Mouse (Mus musculus) lung, embryonic 16.5 days (tissue): ENCODE results near the gene Olfr325. TPM values are rescaled to one million over a fixed set of nuclear protein-coding genes. Genes with fewer than 3 reads are reported as not detected.

Experiments used
- ATAC-seq: fragments of 200-750 bp; cut with Nextera tagmentation; 2 replicates; pipeline ENCODE4 v1.8.0; 2017; ENCODE audit warnings: low read depth, mild to moderate bottlenecking, moderate library complexity
- H3K27ac ChIP-seq: fragments of 300-500 bp; sonication (generic); 2 replicates; pipeline ENCODE4 v1.5.1; 2014; ENCODE audit warnings: mild to moderate bottlenecking, control low read depth, low read length
- H3K27me3 ChIP-seq: fragments of 300-500 bp; sonication (generic); 2 replicates; pipeline ENCODE4 v1.6.1; 2014; ENCODE audit warnings: low read depth, low read length, mixed read lengths; ENCODE audit not compliant: control insufficient read depth, insufficient read depth
- H3K36me3 ChIP-seq: fragments of 300-500 bp; sonication (generic); 2 replicates; pipeline ENCODE4 v1.6.1; 2014; ENCODE audit warnings: low read length; ENCODE audit not compliant: control insufficient read depth, insufficient read depth
- H3K4me1 ChIP-seq: fragments of 300-500 bp; sonication (generic); replicated peaks from 2 replicates; pipeline ENCODE4 v1.6.1; 2014; ENCODE audit warnings: low read length, mixed read lengths; ENCODE audit not compliant: control insufficient read depth, insufficient read depth
- H3K4me2 ChIP-seq: fragments of 300-500 bp; sonication (generic); 2 replicates; pipeline ENCODE4 v1.6.1; 2014; ENCODE audit warnings: low read depth, low read length, control low read depth
- H3K4me3 ChIP-seq: fragments of 300-500 bp; sonication (generic); 2 replicates; pipeline ENCODE4 v1.5.1; 2014; ENCODE audit warnings: mild to moderate bottlenecking, low read length, control low read depth
- H3K9ac ChIP-seq: fragments of 300-500 bp; sonication (generic); 2 replicates; pipeline ENCODE4 v1.6.1; 2014; ENCODE audit warnings: low read length, control low read depth
- H3K9me3 ChIP-seq: fragments of 300-500 bp; sonication (generic); 2 replicates; pipeline ENCODE4 v1.6.1; 2016; ENCODE audit warnings: low read length; ENCODE audit not compliant: control insufficient read depth
- WGBS: fragments of 180-500 bp; shearing (Covaris S2); extraction: QIAGEN DNeasy Blood & Tissue Kit; methylation state at CpG from one replicate; pipeline ENCODE4 v1.1.7; 2014; 5-methylcytosine and 5-hydroxymethylcytosine counted together
- polyA plus RNA-seq: library from polyadenylated mRNA; unstranded; fragments of >200 nt; fragmentation: Nextera tagmentation; extraction: Ambion mirVana; gene quantifications from 2 replicates; pipeline ENCODE4 v1.2.1, GENCODE M21; 2015

Olfr325 gene
- polyA plus RNA-seq, 1 experiment from 2014 or later, result not detected

- no peak for ATAC-seq
- 79% methylated on average over 13 of the region's 13 CpGs for WGBS
Measured at GRCm38 (mm10) chr11:58597837-58598236, 20.3 kb downstream of the Olfr325 start.

GRCm38 (mm10) chr11:58602062-58602461 lies 24.5 kb downstream of the Olfr325 start:
- Histone ChIP-seq H3K9me3 (no peaks in the 10 kb centered on the region), H3K4me1 (no peaks in the 10 kb centered on the region), H3K4me2 (no peak overlapping the region), H3K9ac (no peak overlapping the region), H3K27ac (no peak overlapping the region), H3K27me3 (no peaks in the 10 kb centered on the region), H3K4me3 (no peak overlapping the region), H3K36me3 (no peaks in the 10 kb centered on the region)
- ATAC-seq, result no peak

More at GRCm38 (mm10) chr11:58597837-58598236, 20.3 kb downstream of the Olfr325 start:
- Histone ChIP-seq H3K27me3 (no peaks in the 10 kb centered on the region), H3K36me3 (no peaks in the 10 kb centered on the region), H3K9me3 (no peaks in the 10 kb centered on the region), H3K4me2 (no peak overlapping the region), H3K9ac (no peak overlapping the region), H3K4me3 (no peak overlapping the region), H3K27ac (no peak overlapping the region), H3K4me1 (no peaks in the 10 kb centered on the region)

GRCm38 (mm10) chr11:58602800-58603560 lies 25.4 kb downstream of the Olfr325 start:
- no peaks in the 10 kb centered on the region for H3K36me3 ChIP-seq
- no peaks in the 10 kb centered on the region for H3K4me1 ChIP-seq
- 61% methylated on average over 6 of the region's 6 CpGs for WGBS
- ATAC-seq, result no peak
- H3K27ac ChIP-seq, result no peak overlapping the region
- H3K9me3 ChIP-seq, result no peaks in the 10 kb centered on the region
- H3K4me2 ChIP-seq, result no peak overlapping the region
- H3K4me3 ChIP-seq, result no peak overlapping the region
- no peak overlapping the region for H3K9ac ChIP-seq
- no peaks in the 10 kb centered on the region for H3K27me3 ChIP-seq

GRCm38 (mm10) chr11:58604688-58605087 lies 27.2 kb downstream of the Olfr325 start:
- Histone ChIP-seq H3K27me3 (no peaks in the 10 kb centered on the region), H3K9me3 (no peaks in the 10 kb centered on the region), H3K4me1 (no peaks in the 10 kb centered on the region), H3K9ac (no peak overlapping the region), H3K36me3 (no peaks in the 10 kb centered on the region), H3K4me3 (no peak overlapping the region), H3K4me2 (no peak overlapping the region), H3K27ac (no peak overlapping the region)
- ATAC-seq, result no peak
- 37% methylated on average over 2 of the region's 2 CpGs for WGBS

- no peaks in the 10 kb centered on the region for H3K4me1 ChIP-seq
- H3K9me3 ChIP-seq, result no peaks in the 10 kb centered on the region
- H3K4me2 ChIP-seq, result no peak overlapping the region
- H3K27ac ChIP-seq, result no peak overlapping the region
- no peaks in the 10 kb centered on the region for H3K27me3 ChIP-seq
- ATAC-seq, result no peak
- 42% methylated on average over 3 of the region's 3 CpGs for WGBS
- H3K9ac ChIP-seq, result no peak overlapping the region
- H3K36me3 ChIP-seq, result no peaks in the 10 kb centered on the region
- no peak overlapping the region for H3K4me3 ChIP-seq
Measured at GRCm38 (mm10) chr11:58605228-58605627, 27.7 kb downstream of the Olfr325 start.

- no peaks in the 10 kb centered on the region for H3K36me3 ChIP-seq
- no peak overlapping the region for H3K4me3 ChIP-seq
- no peak overlapping the region for H3K27ac ChIP-seq
- H3K9me3 ChIP-seq, result no peaks in the 10 kb centered on the region
- WGBS, result 74% methylated on average over 12 of the region's 12 CpGs
- H3K4me1 ChIP-seq, result no peaks in the 10 kb centered on the region
- no peak overlapping the region for H3K4me2 ChIP-seq
- no peak for ATAC-seq
- H3K9ac ChIP-seq, result no peak overlapping the region
- no peaks in the 10 kb centered on the region for H3K27me3 ChIP-seq
Measured at GRCm38 (mm10) chr11:58606177-58606919, 28.8 kb downstream of the Olfr325 start.

GRCm38 (mm10) chr11:58607030-58607429 lies 29.5 kb downstream of the Olfr325 start:
- Histone ChIP-seq H3K4me2 (no peak overlapping the region), H3K9me3 (no peaks in the 10 kb centered on the region), H3K27me3 (no peaks in the 10 kb centered on the region), H3K27ac (no peak overlapping the region), H3K4me3 (no peak overlapping the region), H3K9ac (no peak overlapping the region), H3K4me1 (no peaks in the 10 kb centered on the region), H3K36me3 (no peaks in the 10 kb centered on the region)
- ATAC-seq, result no peak
- 65% methylated on average over 6 of the region's 6 CpGs for WGBS

- Histone ChIP-seq H3K9me3 (no peaks in the 10 kb centered on the region), H3K9ac (no peak overlapping the region), H3K4me2 (no peak overlapping the region), H3K36me3 (no peaks in the 10 kb centered on the region), H3K27me3 (no peaks in the 10 kb centered on the region), H3K4me1 (no peaks in the 10 kb centered on the region), H3K4me3 (no peak overlapping the region), H3K27ac (no peak overlapping the region)
- no peak; the same call in 1 of the 2 replicates for ATAC-seq
- 37% methylated on average over 3 of the region's 3 CpGs for WGBS
Measured at GRCm38 (mm10) chr11:58613359-58613758, 35.8 kb downstream of the Olfr325 start.

- H3K27ac ChIP-seq, result no peak overlapping the region
- no peaks in the 10 kb centered on the region for H3K9me3 ChIP-seq
- H3K4me2 ChIP-seq, result no peak overlapping the region
- no peaks in the 10 kb centered on the region for H3K4me1 ChIP-seq
- H3K27me3 ChIP-seq, result no peaks in the 10 kb centered on the region
- H3K9ac ChIP-seq, result no peak overlapping the region
- H3K4me3 ChIP-seq, result no peak overlapping the region
- H3K36me3 ChIP-seq, result no peaks in the 10 kb centered on the region
- no peak; the same call in 1 of the 2 replicates for ATAC-seq
Measured at GRCm38 (mm10) chr11:58614526-58614925, 37.0 kb downstream of the Olfr325 start.
